Mouse (Mus musculus): ENCODE results near the gene Gm14685.
"Not testable (repeated sequence)": the region's sequence is repeated elsewhere in the genome, so short reads cannot be mapped to it uniquely, and the experiment has no call there.

The Gm14685 gene

GRCm38 (mm10) chrX:73116747-73117146 is at the start of gene Gm14685:
Gm14685 (plus strand) TSS chrX:73117047.
- not testable (repeated sequence) for DNase-seq (ENCODE audit: low spot score in 2 of 2)

GRCm38 (mm10) chrX:73082267-73083055 is 34.4 kb upstream of the Gm14685 start, which contains the start of gene Xlr4a:
Xlr4a (minus strand) TSS chrX:73082478.
- DNase-seq (ENCODE audit: low spot score in 2 of 2), result not testable (repeated sequence)

GRCm38 (mm10) chrX:73096941-73097508 is 19.8 kb upstream of the Gm14685 start, which contains the start of gene Xlr3a:
Xlr3a (minus strand) TSS chrX:73097095.
- not testable (repeated sequence) for DNase-seq (ENCODE audit: low spot score in 2 of 2)

GRCm38 (mm10) chrX:73122859-73123829 is 6.3 kb downstream of the Gm14685 start:
- DNase-seq (ENCODE audit: low spot score in 2 of 2), result not testable (repeated sequence)

- DNase-seq (ENCODE audit: low spot score in 2 of 2), result not testable (repeated sequence)
Observed at GRCm38 (mm10) chrX:73143218-73143618, 26.4 kb downstream of the Gm14685 start.

GRCm38 (mm10) chrX:73148496-73148895 is 31.6 kb downstream of the Gm14685 start, which contains the start of gene Xlr5b:
Xlr5b (plus strand) TSS chrX:73148796.
- not testable (repeated sequence) for DNase-seq (ENCODE audit: low spot score in 2 of 2)

GRCm38 (mm10) chrX:73149350-73149749 is 32.5 kb downstream of the Gm14685 start, which contains the start of gene DXBay18:
DXBay18 (minus strand) TSS chrX:73149450.
- DNase-seq (ENCODE audit: low spot score in 2 of 2), result not testable (repeated sequence)

- DNase-seq (ENCODE audit: low spot score in 2 of 2), result not testable (repeated sequence)
Observed at GRCm38 (mm10) chrX:73176889-73177288, 60.0 kb downstream of the Gm14685 start, which contains the start of gene Spin2d. Spin2d (minus strand) TSS chrX:73176989.

Measured in frontal cortex, postnatal 10 days (tissue).